Mouse (Mus musculus) ZHBTc4 (cell line): Measurements from ENCODE around the gene Olfr1310.
"Not testable (repeated sequence)": the region's sequence is repeated elsewhere in the genome, so short reads cannot be mapped to it uniquely, and the experiment has no call there.

Experiments used
- DNase-seq: peaks from one replicate; pipeline ENCODE4 v3.0.0-alpha.2; 2011; ENCODE audit warnings: low read depth, low spot score

The Olfr1310 gene

DNA sequence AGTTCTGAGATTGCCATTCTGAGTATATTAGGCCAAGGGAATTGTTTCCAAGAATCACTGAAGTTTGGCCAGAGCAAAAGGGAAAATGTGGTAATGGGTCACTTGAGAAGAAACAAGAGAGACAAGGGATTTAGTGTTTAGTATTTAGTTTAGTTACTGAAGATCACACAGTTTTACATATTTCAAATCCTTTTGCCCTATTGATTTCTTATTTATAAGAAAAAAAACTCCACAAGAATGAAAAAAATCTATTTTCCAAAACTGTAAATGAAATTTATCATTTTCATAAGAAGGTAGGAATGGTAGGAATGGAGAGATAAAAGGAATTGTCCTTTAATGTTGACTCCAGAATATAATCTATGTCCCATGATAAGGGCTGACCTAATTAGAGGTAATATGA, at the start of gene Olfr1310:
Gene Olfr1310, minus strand, starts transcription at position 101 of the 400 bp plus-strand sequence.
- DNase-seq, result no peak

DNA sequence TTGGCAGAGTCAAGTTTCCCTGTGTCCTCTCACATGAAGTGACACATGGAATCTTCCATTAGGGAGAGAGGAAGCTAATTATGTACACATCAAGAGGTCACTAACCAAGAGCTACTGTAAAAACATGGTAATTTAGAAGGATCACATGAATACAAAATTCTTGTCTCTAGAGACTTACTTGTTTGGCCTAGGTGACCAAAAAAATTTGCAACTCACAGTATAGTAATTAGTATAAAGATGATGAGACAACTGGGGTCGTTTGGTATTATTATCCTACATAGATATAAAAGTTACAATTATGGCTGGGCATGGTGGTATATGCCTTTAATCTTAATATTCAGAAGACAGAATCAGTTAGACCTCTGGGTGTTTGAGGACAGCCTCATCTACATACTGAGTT, 37.6 kb upstream of the Olfr1310 start, which contains the start of gene Olfr1312:
Gene Olfr1312, minus strand, starts transcription at position 101 of the 400 bp plus-strand sequence.
- no peak for DNase-seq

- not testable (repeated sequence) for DNase-seq
Observed at GRCm38 (mm10) chr2:112026971-112027370, 14.5 kb upstream of the Olfr1310 start.

DNA sequence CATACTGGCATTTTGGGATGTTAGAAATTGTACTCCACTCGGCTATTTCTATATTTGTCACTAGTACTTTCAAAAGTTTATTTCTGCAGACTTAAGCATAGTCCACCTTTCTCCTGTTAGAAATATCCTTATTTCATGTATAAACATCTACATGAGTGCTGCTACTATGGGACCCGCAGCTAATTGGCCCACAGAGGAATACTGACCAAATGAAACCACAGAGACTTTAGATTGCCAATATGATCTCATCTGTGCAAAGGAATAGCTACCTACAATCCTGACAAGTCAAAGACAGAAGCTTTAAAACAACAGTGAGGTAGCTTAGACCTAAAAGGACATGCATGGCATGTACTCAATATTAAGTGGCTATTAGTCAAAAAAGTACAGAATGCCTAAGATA, 11.8 kb upstream of the Olfr1310 start, which contains the start of gene Olfr1311:
Gene Olfr1311, minus strand, starts transcription at position 101 of the 400 bp plus-strand sequence.
- DNase-seq, result no peak

GRCm38 (mm10) chr2:112014900-112015299, 2.4 kb upstream of the Olfr1310 start:
- no peak for DNase-seq

DNA sequence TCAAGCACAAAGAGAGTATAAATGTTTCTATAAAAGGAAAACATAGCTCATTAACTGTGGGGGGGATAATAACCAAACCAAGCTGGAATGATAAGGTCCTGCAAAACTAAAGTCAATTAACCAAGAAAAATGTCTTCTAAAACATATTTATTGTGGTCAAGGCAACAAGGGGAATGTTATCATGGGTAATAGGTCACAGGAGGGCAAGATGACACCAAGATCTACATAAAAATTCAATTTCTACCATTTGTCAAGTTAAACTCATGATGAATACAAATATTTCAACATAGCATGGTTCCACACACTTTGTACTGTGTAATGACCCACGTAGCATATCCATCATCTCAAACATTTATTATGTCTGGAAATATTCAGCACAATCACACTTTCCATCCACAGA, 22.3 kb downstream of the Olfr1310 start, which contains the start of gene Olfr1309:
Gene Olfr1309, minus strand, starts transcription at position 101 of the 400 bp plus-strand sequence.
- no peak for DNase-seq

- DNase-seq, result no peak
Observed at GRCm38 (mm10) chr2:111964844-111965243, 47.7 kb downstream of the Olfr1310 start, which contains the start of gene Olfr1308. Gene Olfr1308, minus strand, starts transcription at chr2:111964944.
